ENCODE assay signal across 15 mouse cellular contexts in the genomic region with DNA sequence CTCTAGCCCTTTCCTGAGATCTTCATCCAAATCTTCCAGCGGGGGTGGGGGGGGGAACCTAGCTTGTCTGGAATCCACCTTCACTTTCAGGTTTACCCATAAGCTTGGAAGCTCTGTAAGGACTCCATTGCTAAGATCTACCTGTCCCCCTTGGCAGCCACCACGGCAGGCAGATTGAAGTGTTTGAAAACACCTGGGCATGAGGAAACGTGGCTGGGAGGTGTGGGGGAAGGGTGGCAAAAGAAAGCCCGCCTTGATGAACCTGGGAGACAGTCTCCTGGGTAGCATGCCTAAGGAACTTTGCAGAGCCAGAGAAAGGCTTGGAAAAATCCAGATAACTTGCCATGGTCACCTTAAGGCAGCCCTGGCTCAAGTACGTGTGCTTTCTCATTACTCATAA.
"Had no signal": no experiment of that assay in that cellular context is flagged by ENCODE, and none has a peak within 500 bp of the region (broad histone marks: within the 10 kb centered on the region; RNA-seq: fewer than 3 reads in every experiment).

No protein-coding gene starts in this region.

- H3K36me3 ChIP-seq: liver, embryonic 13.5 days had no signal

- H3K9ac ChIP-seq: liver, embryonic 13.5 days had no signal

- H3K27me3 ChIP-seq: liver, embryonic 13.5 days had no signal

- ATAC-seq: hindbrain, embryonic 16.5 days; intestine, embryonic 16.5 days had no signal

- H3K4me2 ChIP-seq: liver, embryonic 13.5 days; midbrain, embryonic 11.5 days had no signal

- H3K4me1 ChIP-seq: liver, embryonic 13.5 days had no signal

- H3K9me3 ChIP-seq: liver, embryonic 13.5 days had no signal

- DNase-seq: kidney, adult 18-20 months; kidney, adult 9 months; kidney, postnatal 14 days; kidney, postnatal 4 days; layer of hippocampus, adult 9-11 months; liver, embryonic 13.5 days; midbrain, embryonic 14.5 days; right cerebral cortex, postnatal 4 days; thymus, adult 2 months; thymus, postnatal 14 days; thymus, postnatal 4 days had no signal

- H3K4me3 ChIP-seq: left cerebral cortex, adult 2 months; liver, embryonic 13.5 days had no signal

- H3K27ac ChIP-seq: left cerebral cortex, adult 2 months; liver, embryonic 13.5 days had no signal
